Mouse (Mus musculus) midbrain, embryonic 13.5 days (tissue): Measurements from ENCODE around the gene Gm21800. TPM values are rescaled to one million over a fixed set of nuclear protein-coding genes. Genes with fewer than 3 reads are reported as not detected.
"Not testable (repeated sequence)": the region's sequence is repeated elsewhere in the genome, so short reads cannot be mapped to it uniquely, and the experiment has no call there.

Source experiments
- ATAC-seq: fragments of 200-750 bp; cut with Nextera tagmentation; 2 replicates; pipeline ENCODE4 v1.8.0; 2017; ENCODE audit warnings: mild to moderate bottlenecking, moderate TSS enrichment, moderate library complexity
- H3K27ac ChIP-seq: fragments of 300-500 bp; sonication (generic); 2 replicates; pipeline ENCODE4 v1.5.1; 2015; ENCODE audit warnings: inconsistent platforms, mild to moderate bottlenecking, moderate library complexity
- H3K27me3 ChIP-seq: fragments of 300-500 bp; sonication (generic); 2 replicates; pipeline ENCODE4 v1.6.1; 2015; ENCODE audit warnings: mild to moderate bottlenecking, inconsistent platforms
- H3K36me3 ChIP-seq: fragments of 300-500 bp; sonication (generic); 2 replicates; pipeline ENCODE4 v1.6.1; 2015; ENCODE audit warnings: mild to moderate bottlenecking, inconsistent platforms
- H3K4me1 ChIP-seq: fragments of 300-500 bp; sonication (generic); replicated peaks from 2 replicates; pipeline ENCODE4 v1.6.1; 2015; ENCODE audit warnings: inconsistent platforms
- H3K4me2 ChIP-seq: fragments of 300-500 bp; sonication (generic); replicated peaks from 2 replicates; pipeline ENCODE4 v1.6.1; 2015; ENCODE audit warnings: moderate library complexity, mild to moderate bottlenecking, inconsistent platforms
- H3K4me3 ChIP-seq: fragments of 300-500 bp; sonication (generic); replicated peaks from 2 replicates; pipeline ENCODE4 v1.5.1; 2015; ENCODE audit warnings: mild to moderate bottlenecking, inconsistent platforms
- H3K9ac ChIP-seq: fragments of 300-500 bp; sonication (generic); replicated peaks from 2 replicates; pipeline ENCODE4 v1.6.1; 2015; ENCODE audit warnings: mild to moderate bottlenecking, inconsistent platforms
- H3K9me3 ChIP-seq: fragments of 300-500 bp; sonication (generic); 2 replicates; pipeline ENCODE4 v1.6.1; 2016; ENCODE audit warnings: mild to moderate bottlenecking, inconsistent platforms
- WGBS: fragments of 180-500 bp; shearing (Covaris S2); methylation state at CpG from one replicate; pipeline ENCODE4 v1.1.7; 2015; 5-methylcytosine and 5-hydroxymethylcytosine counted together
- polyA plus RNA-seq: library from polyadenylated mRNA; unstranded; fragments of >200 nt; fragmentation: Nextera tagmentation; extraction: Ambion mirVana; gene quantifications from 2 replicates; pipeline ENCODE4 v1.2.1, GENCODE M21; 2015

Gm21800 gene
- polyA plus RNA-seq, result not detected in 2 replicates

- H3K27ac ChIP-seq, H3K36me3 ChIP-seq, H3K4me2 ChIP-seq, H3K9ac ChIP-seq, H3K27me3 ChIP-seq, H3K9me3 ChIP-seq, ATAC-seq, H3K4me1 ChIP-seq, H3K4me3 ChIP-seq: not testable (repeated sequence)
- WGBS, result 75% methylated on average over 2 of the region's 3 CpGs
These were observed at the start of gene Gm21800 for GRCm38 (mm10) chrY:41406198-41406597. TSS of gene Gm21800 (plus strand) at chrY:41406498.
